Mouse (Mus musculus) gastrocnemius, postnatal 14 days (tissue): Measurements from ENCODE around the gene Olfr547. TPM values are rescaled to one million over a fixed set of nuclear protein-coding genes. Genes with fewer than 3 reads are reported as not detected.
"Not testable (repeated sequence)": the region's sequence is repeated elsewhere in the genome, so short reads cannot be mapped to it uniquely, and the experiment has no call there.

Experiments
- DNase-seq: peaks from one replicate; pipeline ENCODE4 v3.0.0; 2021; ENCODE audit warnings: mixed read lengths
- intact Hi-C: fragments of 180-260 bp; cut with DNase I; formaldehyde crosslinking; loops from one replicate; pipeline ENCODE4 v1.15.1; 2025; ENCODE audit warnings: low total_unique reads
- long read RNA-seq, 2 experiments: library from polyadenylated mRNA; stranded (forward); transcript quantifications; one replicate each; pipeline ENCODE4 v2.0.0; 2021
- total RNA-seq, 2 experiments: library from RNA; stranded (reverse); gene quantifications; 2 replicates each; pipeline ENCODE4 v1.2.3; 2021

Gene Olfr547
- total RNA-seq = not detected
- long read RNA-seq, experiment 1 = 0 reads
- long read RNA-seq, experiment 2 = 0 reads

- DNase-seq = no peak
- intact Hi-C loops = no loop called here
Observed at GRCm38 (mm10) chr7:102534449-102534848, at the start of gene Olfr547. Gene Olfr547 (plus strand): TSS chr7:102534749.

DNA sequence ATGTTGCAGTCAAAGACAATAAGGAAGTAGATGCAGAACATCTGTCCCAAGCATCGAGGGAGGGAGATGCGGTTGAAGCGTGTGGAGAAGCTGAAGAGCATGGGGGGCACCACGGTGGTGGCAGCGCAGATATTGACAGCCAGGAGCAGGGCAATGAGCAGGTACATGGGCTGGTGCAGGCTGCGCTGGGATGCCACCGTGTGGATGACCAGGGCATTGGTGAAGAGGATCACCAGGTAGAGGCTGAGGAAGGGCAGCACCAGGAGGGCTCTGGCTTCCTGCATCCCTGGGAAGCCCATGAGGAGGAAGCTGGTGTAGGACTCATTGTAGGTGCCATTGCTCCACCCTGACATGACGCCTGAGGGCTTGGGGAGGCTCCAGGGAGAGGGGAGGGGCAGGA, 49.8 kb upstream of the Olfr547 start:
- DNase-seq = not testable (repeated sequence)

DNA sequence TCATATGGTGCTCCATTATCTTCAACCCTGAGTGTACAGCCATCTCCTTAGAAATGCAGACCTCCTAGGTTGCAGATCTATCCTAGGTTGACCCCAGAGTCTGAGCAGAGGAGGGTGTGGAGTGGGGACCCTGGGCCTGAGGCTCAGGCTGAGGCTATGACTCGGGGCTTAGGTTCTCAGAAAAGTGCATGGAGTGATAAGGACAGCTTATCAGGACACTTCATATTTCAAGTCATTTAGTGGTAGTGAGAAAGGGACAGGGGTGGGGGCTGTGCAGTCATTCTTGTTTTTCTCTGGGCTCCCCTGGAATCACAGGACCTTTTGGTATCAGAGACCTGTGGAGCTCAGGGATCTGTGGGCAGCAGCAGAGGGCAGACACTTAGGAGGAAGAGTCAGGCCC, 48.4 kb upstream of the Olfr547 start:
- no peak for DNase-seq
- intact Hi-C loops = no loop called here

More for the DNA sequence above, 49.8 kb upstream of the Olfr547 start:
- intact Hi-C loops = not testable (repeated sequence)

GRCm38 (mm10) chr7:102488161-102488560, 46.4 kb upstream of the Olfr547 start, which contains the start of gene Olfr544:
Gene Olfr544 (minus strand): TSS chr7:102488313.
- intact Hi-C loops = no loop called here
- no peak for DNase-seq

DNA sequence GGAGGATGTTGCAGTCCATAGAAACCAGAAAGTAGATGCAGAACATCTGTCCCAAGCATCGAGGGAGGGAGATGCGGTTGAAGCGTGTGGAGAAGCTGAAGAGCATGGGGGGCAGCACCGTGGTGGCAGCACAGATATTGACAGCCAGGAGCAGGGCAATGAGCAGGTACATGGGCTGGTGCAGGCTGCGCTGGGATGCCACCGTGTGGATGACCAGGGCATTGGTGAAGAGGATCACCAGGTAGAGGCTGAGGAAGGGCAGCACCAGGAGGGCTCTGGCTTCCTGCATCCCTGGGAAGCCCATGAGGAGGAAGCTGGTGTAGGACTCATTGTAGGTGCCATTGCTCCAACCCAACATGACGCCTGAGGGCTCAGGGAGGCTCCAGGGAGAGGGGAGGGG, 40.1 kb upstream of the Olfr547 start:
- intact Hi-C loops, DNase-seq: not testable (repeated sequence)

GRCm38 (mm10) chr7:102499473-102499872, 35.1 kb upstream of the Olfr547 start, which contains the start of gene Olfr545:
Gene Olfr545 (minus strand): TSS chr7:102499573.
- DNase-seq = no peak
- intact Hi-C loops = no loop called here

DNA sequence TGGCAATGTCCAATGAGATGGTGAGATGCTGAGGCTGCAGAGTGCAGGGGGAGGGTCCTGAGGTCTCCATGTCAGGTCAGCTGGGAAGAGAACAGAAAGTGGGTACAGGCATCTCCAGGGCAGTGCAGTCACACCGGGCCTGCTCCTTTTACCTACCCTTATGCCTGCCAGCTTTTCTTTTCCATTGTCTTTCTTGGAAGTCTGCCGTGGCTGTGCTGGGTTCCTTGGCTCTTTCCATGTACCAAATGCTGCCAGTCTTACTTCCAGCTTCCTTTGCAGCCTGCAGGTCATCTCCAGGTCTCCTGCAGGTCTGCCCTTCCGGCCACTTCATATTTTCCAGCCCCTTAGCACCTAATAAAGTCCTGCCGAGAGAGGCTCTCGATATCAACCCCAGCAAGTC, 32.6 kb upstream of the Olfr547 start:
- intact Hi-C loops = no loop called here
- DNase-seq = no peak

- intact Hi-C loops = no loop called here
Observed at GRCm38 (mm10) chr7:102506848-102507247, 27.7 kb upstream of the Olfr547 start.

DNA sequence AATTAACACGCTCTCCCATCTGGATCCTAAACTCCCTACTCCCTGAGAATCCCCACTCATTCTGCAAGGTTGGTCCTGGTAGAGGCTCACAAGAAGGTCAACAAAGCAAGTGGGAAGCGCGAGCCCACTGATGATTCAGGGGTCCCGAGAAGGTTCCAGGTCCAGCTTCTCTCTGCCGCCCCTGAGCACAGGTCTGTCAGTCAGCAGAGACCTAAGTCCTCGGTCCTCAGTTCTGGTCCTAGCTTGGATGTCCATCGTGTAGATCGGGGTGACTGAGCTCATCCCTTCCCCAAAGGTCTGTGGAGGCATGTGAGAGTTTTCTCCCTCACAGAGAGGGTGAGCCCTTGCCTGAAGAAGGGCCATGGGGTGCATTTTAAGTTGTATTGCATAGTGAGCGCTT, 26.5 kb upstream of the Olfr547 start:
- intact Hi-C loops = no loop called here
- DNase-seq = no peak

More at GRCm38 (mm10) chr7:102506848-102507247, 27.7 kb upstream of the Olfr547 start:
- peak; percentile 58 for DNase-seq

DNA sequence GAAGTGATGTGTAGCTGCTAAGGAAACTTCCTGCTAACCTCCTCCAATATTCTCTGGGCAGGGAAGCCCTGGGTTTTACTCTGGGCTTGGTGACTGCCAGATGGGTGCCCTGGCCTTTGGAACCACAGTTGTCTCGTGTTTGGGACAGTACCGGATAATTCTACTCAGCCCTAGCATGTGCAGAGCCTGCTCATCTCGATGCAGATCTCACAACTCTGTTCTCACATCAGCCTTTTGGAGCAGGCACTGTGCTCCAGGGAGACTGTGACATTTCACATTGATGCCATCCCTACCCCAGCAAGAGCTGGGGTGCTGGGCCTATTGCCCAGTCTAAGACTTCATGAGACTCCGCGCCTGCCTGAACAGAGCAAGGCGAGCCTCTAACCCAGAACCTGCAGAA, 25.9 kb upstream of the Olfr547 start:
- no peak for DNase-seq
- intact Hi-C loops = no loop called here

DNA sequence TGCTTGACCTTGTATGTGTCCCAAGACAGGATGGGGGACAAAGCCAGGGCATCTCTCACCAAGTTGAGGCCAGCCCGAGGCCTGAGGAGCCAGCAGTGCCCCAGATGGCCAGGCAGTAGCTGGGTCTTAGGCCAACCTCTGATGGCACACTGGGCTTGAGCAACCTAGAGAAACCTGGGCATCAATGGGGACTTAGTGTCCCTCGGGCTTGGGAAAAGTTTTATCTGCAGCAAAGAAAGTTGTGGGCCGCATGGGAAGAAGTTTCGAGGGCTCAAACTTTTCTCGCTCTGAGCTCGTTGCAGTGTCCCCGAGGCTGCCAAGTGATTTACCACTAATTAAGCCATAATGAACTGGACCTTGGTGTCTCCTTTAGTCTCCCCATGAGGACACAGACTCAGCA, 24.8 kb upstream of the Olfr547 start:
- intact Hi-C loops = loop anchor here (5.0 to 10.0 kb wide), 2 partner anchors 128 to 405 kb away; partner anchors contain the start of genes Olfr554 and Olfr571
- DNase-seq = no peak

DNA sequence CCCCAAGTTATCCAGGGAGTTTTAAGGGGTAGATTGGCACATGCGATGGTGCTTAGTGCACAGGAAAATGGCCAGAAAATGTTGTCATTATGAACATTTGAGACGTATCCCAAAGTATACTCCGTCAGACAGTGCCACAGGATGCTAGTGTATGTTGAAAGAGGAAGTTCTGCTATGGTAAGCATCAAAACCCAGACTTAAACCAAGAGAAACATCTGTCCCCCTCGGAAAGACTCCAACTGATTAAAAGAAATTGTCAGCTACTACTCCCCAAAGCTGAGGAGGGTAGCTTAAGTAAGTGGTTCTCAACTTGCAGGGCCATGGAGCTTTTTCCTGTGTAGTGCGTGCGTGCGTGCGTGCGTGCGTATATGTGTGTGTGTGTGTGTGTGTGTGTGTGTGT, 22.6 kb upstream of the Olfr547 start:
- no peak for DNase-seq
- intact Hi-C loops = loop anchor here (5.0 to 10.0 kb wide), 2 partner anchors 125 to 403 kb away; partner anchors contain the start of genes Olfr554 and Olfr571

GRCm38 (mm10) chr7:102512814-102513435, 21.6 kb upstream of the Olfr547 start:
- intact Hi-C loops = loop anchor here (5.0 to 10.0 kb wide), 2 partner anchors 124 to 402 kb away; partner anchors contain the start of genes Olfr554 and Olfr571
- DNase-seq = peak; percentile 88

DNA sequence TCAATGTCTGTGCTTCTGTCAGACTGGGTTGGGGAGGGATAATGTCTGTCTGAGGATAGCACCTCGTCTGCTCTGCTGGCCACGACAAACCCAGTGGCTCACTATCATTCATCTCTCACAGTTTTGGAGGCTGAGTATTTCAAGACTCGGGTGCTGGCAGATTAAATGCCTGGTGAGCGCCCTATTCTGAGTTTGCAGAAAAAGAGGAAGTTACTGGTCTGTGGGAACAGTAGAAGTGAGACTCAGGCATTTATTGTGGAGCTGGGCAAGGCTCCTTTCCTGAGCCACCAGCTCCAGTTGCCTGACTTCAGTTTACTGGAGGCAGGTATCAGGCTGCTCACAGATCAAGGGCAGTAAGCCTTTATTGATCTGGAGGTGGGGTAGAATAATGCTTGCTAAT, 20.4 kb upstream of the Olfr547 start:
- no peak for DNase-seq
- intact Hi-C loops = loop anchor here (5.0 to 10.0 kb wide), 2 partner anchors 123 to 401 kb away; partner anchors contain the start of genes Olfr554 and Olfr571

DNA sequence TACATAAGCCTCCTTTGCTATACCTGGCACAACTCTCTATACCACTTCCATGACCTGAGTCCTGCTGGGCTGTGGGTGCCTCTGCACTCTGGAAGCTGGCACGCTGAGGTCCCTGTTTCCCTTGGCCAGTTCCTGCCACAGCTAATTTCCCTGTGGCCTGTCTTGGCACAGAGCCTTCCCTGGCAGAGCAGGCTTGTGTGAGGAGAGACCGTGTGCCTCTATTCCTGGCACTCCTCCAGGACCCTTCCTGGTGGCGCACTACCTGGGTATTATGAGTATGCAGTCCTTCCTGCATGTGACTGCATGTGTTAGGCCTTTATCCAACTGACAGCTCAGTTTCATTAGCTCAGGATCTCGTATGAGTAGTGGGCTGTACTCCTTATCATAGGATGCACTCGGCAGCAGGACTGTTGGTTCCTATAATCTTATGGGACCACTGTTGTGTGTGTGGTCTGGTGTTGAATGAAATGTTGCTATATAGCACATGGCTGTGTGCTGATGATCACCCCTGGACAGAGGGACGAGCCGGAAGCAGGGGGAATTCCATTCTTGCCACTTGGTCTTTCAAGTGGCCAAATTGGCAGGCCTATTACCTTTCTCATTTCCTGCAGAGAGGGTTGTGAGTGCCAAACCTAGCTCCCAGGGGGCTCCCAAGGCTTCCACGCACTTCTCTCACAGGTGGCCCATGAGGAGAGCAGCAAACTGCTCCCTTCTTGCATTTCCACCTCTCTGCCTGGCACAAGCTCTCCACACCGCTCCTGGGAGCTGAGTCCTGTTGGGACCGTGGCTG, 18.1 kb upstream of the Olfr547 start:
- intact Hi-C loops = loop anchor here (10.0 kb wide), 1 partner anchor 398 kb away; the partner anchor contains the start of gene Olfr571
- DNase-seq = no peak

DNA sequence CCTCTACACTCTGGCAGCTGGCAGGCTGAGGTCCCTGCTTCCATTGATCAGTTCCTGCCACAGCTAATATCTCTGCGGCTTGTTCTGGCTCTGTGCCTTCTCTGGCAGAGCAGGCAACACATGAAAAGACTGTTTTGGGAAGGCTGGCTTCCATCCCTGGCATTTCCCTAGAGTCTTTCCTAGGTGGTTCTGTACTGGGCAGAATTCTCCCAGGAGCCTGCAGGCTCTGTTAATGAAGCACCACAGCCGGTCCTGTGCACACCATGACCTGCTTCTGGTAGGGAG, 17.6 kb upstream of the Olfr547 start:
- intact Hi-C loops = loop anchor here (10.0 kb wide), 1 partner anchor 398 kb away; the partner anchor contains the start of gene Olfr571
- DNase-seq = no peak

GRCm38 (mm10) chr7:102529052-102529451, 5.5 kb upstream of the Olfr547 start:
- DNase-seq = no peak
- intact Hi-C loops = no loop called here

GRCm38 (mm10) chr7:102540596-102540995, 6.0 kb downstream of the Olfr547 start, which contains the start of gene Olfr548-ps1:
Gene Olfr548-ps1 (plus strand): TSS chr7:102540896.
- DNase-seq = no peak
- intact Hi-C loops = no loop called here

DNA sequence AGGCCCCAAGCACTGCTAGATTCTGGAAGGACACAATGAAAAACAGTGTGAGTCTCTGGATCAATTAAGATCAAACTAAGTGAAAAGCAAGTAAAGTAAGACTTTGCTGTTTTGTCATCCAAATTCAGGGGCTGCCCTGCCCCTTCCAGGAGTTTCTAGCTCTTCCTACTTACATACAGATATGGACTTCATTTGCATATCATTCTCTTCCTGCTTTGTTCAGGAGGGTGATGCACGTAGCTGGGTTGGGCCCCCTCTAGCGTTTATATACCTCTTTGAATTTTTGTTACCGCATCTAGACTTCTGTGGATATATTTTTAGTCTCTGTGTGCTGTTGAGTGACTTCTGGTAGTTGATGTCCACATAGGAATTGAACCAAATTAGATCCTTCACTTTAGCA, 6.7 kb downstream of the Olfr547 start:
- intact Hi-C loops = no loop called here
- DNase-seq = no peak

DNA sequence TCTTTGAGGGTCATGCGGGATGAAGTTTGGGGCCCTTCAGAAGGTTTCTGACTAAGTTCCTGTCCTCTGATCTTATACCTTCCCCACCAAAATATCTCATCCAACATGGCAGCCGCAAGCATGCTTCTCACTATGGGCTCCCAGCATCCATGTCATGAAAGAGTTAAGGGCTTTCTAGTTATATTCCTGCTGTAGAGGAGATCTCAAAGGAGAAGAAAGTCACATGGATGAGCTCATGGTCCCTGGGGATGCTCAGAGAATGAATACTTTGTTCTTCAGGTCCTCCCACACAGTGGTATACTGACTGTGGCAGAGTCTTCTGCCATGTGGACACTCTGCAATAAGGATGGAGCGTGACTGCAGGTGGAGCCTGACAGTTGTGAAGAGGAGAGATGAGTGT, 15.0 kb downstream of the Olfr547 start, which contains the start of gene Olfr549:
Gene Olfr549 (plus strand): TSS at position 301 of the 400 bp plus-strand sequence.
- intact Hi-C loops = no loop called here
- no peak for DNase-seq
